Mouse (Mus musculus) cerebellum, adult 2 months (tissue): ENCODE measurements around the gene Ankrd63. TPM values are rescaled to one million over a fixed set of nuclear protein-coding genes. Genes with fewer than 3 reads are reported as not detected.

Experiments used
- DNase-seq, 2 experiments: peaks; one replicate each; pipeline ENCODE4 v3.0.0; 2021
- H3K27ac ChIP-seq: fragments of 200-500 bp; 2 replicates; pipeline ENCODE4 v1.5.1; 2012; ENCODE audit warnings: low read length, control low read depth, inconsistent platforms; ENCODE audit not compliant: insufficient read depth
- H3K27me3 ChIP-seq: fragments of 200-500 bp; 2 replicates; pipeline ENCODE4 v1.6.1; 2012; ENCODE audit warnings: inconsistent platforms, mild to moderate bottlenecking, low read length, moderate library complexity; ENCODE audit not compliant: control insufficient read depth, insufficient read depth
- H3K4me1 ChIP-seq: fragments of 200-500 bp; 2 replicates; pipeline ENCODE4 v1.6.1; 2011; ENCODE audit warnings: low read length; ENCODE audit not compliant: control insufficient read depth, insufficient read depth
- H3K4me3 ChIP-seq: fragments of 200-500 bp; replicated peaks from 2 replicates; pipeline ENCODE3; 2011; ENCODE audit warnings: mild to moderate bottlenecking, low read depth, low read length, control low read depth; ENCODE audit not compliant: insufficient read depth
- CTCF ChIP-seq: fragments of 200-500 bp; IDR thresholded peaks from 2 replicates; pipeline ENCODE4 v1.5.1; 2011; ENCODE audit warnings: low read depth, mild to moderate bottlenecking, control low read depth, low read length, moderate library complexity, borderline replicate concordance; ENCODE audit not compliant: insufficient read depth
- POLR2A ChIP-seq: fragments of 200-500 bp; IDR thresholded peaks from 2 replicates; pipeline ENCODE4 v1.6.1; 2011; ENCODE audit warnings: low read length, control low read depth, borderline replicate concordance; ENCODE audit not compliant: insufficient read depth
- WGBS: fragments of 180-500 bp; shearing (Covaris S2); methylation state at CpG from one replicate; pipeline ENCODE4 v1.1.7; 2018; 5-methylcytosine and 5-hydroxymethylcytosine counted together
- polyA plus RNA-seq: library from polyadenylated mRNA; depleted of rRNA; stranded (reverse); fragments of >200 nt; gene quantifications from 2 replicates; pipeline ENCODE4 v1.2.3, GENCODE M21; 2012

Ankrd63 gene
- polyA plus RNA-seq, 1 experiment, result 0.82 TPM

DNA sequence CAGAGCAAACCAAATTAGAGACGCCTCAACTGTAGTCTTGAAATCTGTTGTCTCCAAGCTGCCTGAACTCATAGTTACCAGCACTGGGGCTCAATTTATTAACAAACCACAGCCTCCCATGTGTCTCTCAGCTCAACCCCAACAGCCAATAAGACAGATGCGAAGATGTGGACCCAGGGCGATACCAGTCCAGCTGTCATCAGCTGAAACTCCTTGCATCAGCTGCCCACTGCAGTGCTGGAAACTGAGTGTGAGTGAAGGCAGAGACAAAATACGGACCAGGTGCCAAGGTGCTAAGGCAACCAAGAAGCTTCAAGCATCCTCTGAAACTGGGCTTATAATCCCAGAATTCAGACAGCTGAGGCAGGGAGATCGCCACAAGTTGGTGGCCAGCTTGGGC is 28.2 kb upstream of the Ankrd63 start:
- Histone ChIP-seq H3K4me1 (peaks cover 3% of the 10 kb centered on the region; the same call in 1 of the 2 replicates), H3K27me3 (no peaks in the 10 kb centered on the region), H3K4me3 (no peak overlapping the region), H3K27ac (no peak overlapping the region)
- TF ChIP-seq POLR2A (no peak), CTCF (no peak)
- 85% methylated on average over 5 of the region's 5 CpGs for WGBS
- DNase-seq, result no peak

GRCm38 (mm10) chr2:118730622-118730915 is 26.8 kb upstream of the Ankrd63 start:
- Histone ChIP-seq H3K27ac (no peak overlapping the region), H3K27me3 (no peaks in the 10 kb centered on the region), H3K4me3 (no peak overlapping the region), H3K4me1 (peaks cover 3% of the 10 kb centered on the region; the same call in 1 of the 2 replicates)
- WGBS, result 35% methylated on average over 3 of the region's 3 CpGs
- TF ChIP-seq POLR2A (no peak), CTCF (0 out of 2 replicates have a peak, but pooled peaks have one; percentile 12)
- DNase-seq, result no peak

GRCm38 (mm10) chr2:118729816-118730621 is 26.3 kb upstream of the Ankrd63 start:
- WGBS, result 41% methylated on average over 8 of the region's 8 CpGs
- no peak for TF ChIP-seq CTCF
- TF ChIP-seq POLR2A, result no peak

GRCm38 (mm10) chr2:118729194-118729593 is 25.4 kb upstream of the Ankrd63 start:
- H3K4me1 ChIP-seq, result peaks cover 3% of the 10 kb centered on the region; the same call in 1 of the 2 replicates
- WGBS, result 58% methylated on average over 4 of the region's 4 CpGs
- TF ChIP-seq POLR2A (no peak), CTCF (no peak)
- H3K27me3 ChIP-seq, result no peaks in the 10 kb centered on the region
- no peak overlapping the region for H3K4me3 ChIP-seq
- no peak for DNase-seq
- no peak overlapping the region for H3K27ac ChIP-seq

More at GRCm38 (mm10) chr2:118729816-118730621, 26.3 kb upstream of the Ankrd63 start:
- DNase-seq, result no peak
- H3K4me1 ChIP-seq, result peaks cover 3% of the 10 kb centered on the region; the same call in 1 of the 2 replicates
- H3K27me3 ChIP-seq, result no peaks in the 10 kb centered on the region
- H3K4me3 ChIP-seq, result no peak overlapping the region
- H3K27ac ChIP-seq, result no peak overlapping the region

DNA sequence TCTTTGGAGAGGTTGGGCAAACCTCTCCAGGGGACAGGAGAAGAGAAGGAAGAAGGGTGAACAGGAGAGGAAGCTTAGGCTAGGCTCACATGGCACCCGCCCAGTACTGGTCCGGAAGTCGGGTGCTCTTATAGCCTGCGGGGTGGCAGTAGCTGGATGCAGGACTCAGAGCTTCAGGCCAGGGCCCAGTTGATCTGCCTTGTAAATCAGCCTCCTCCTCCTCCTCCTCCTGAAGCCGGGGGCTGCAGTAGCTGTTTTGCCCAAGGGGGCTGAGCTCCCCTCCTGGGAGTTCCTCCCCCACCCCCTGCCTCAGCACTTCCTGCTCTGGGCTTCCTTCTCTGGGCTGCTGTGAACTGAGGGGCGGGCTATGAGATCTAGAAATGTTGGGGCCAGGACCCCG is 24.6 kb upstream of the Ankrd63 start, which contains the start of gene Plcb2:
TSS of gene Plcb2 (minus strand) at position 102 of the 400 bp plus-strand sequence.
- Histone ChIP-seq H3K4me1 (no peaks in the 10 kb centered on the region), H3K4me3 (no peak within 1 kb of the TSS), H3K27me3 (no peaks in the 10 kb centered on the region), H3K27ac (no peak within 1 kb of the TSS)
- TF ChIP-seq POLR2A (no peak), CTCF (no peak)
- WGBS, result 37% methylated on average over 7 of the region's 7 CpGs
- DNase-seq, result no peak

GRCm38 (mm10) chr2:118727911-118728310 is 24.1 kb upstream of the Ankrd63 start:
- H3K27ac ChIP-seq, result no peak overlapping the region
- 40% methylated on average over 9 of the region's 9 CpGs for WGBS
- no peak for DNase-seq

DNA sequence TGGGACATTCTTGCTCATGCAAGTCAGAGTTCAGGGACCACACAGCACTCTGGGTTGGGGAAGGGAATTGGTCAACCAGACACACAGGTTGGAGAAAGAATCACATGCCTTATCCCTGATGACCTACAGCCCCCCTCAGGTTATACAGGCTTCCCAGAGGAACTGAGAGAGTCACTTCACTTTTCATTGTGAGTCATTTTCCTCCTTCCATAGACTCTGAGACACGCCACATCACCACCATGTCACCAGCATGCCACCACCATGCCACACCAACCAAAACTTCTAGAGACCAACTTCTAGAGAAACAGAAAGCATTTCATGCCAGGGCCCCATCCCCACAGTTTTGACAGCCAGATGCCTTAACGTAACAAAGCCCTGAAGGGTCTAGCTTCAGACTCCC is 23.1 kb upstream of the Ankrd63 start:
- DNase-seq, result no peak
- Histone ChIP-seq H3K27ac (no peak overlapping the region), H3K4me3 (no peak overlapping the region), H3K27me3 (no peaks in the 10 kb centered on the region), H3K4me1 (no peaks in the 10 kb centered on the region)
- TF ChIP-seq POLR2A (no peak), CTCF (no peak)
- 83% methylated on average over 2 of the region's 2 CpGs for WGBS

More at GRCm38 (mm10) chr2:118727911-118728310, 24.1 kb upstream of the Ankrd63 start:
- H3K4me1 ChIP-seq, result no peaks in the 10 kb centered on the region
- H3K27me3 ChIP-seq, result no peaks in the 10 kb centered on the region
- TF ChIP-seq CTCF (no peak), POLR2A (no peak)
- H3K4me3 ChIP-seq, result no peak overlapping the region

- H3K27me3 ChIP-seq, result no peaks in the 10 kb centered on the region
- no peak for DNase-seq
- no peak overlapping the region for H3K4me3 ChIP-seq
- H3K27ac ChIP-seq, result no peak overlapping the region
- no peak for TF ChIP-seq CTCF
- TF ChIP-seq POLR2A, result no peak
- H3K4me1 ChIP-seq, result no peaks in the 10 kb centered on the region
- 92% methylated on average over 4 of the region's 4 CpGs for WGBS
Measured at GRCm38 (mm10) chr2:118725511-118725910, 21.7 kb upstream of the Ankrd63 start.
